Mouse (Mus musculus) limb, embryonic 14.5 days (tissue): Measurements from ENCODE around the gene Abhd16b. TPM values are rescaled to one million over a fixed set of nuclear protein-coding genes. Genes with fewer than 3 reads are reported as not detected.
A peak's percentile ranks its signal among the peaks of the same experiment; 100 is the strongest.

Experiments
- ATAC-seq: fragments of 200-750 bp; cut with Nextera tagmentation; 2 replicates; pipeline ENCODE4 v1.8.0; 2017; ENCODE audit warnings: low read depth, moderate number of reproducible peaks, moderate TSS enrichment; ENCODE audit not compliant: low FRiP score
- DNase-seq: peaks from one replicate; pipeline ENCODE4 v3.0.0-alpha.2; 2015; ENCODE audit warnings: low spot score
- H3K27ac ChIP-seq: fragments of 300-500 bp; sonication (generic); replicated peaks from 2 replicates; pipeline ENCODE4 v1.5.1; 2014; ENCODE audit warnings: low read depth, mild to moderate bottlenecking, low read length, moderate library complexity, mixed read lengths
- H3K27me3 ChIP-seq: fragments of 300-500 bp; sonication (generic); 2 replicates; pipeline ENCODE4 v1.6.1; 2014; ENCODE audit warnings: low read length, mixed read lengths; ENCODE audit not compliant: control insufficient read depth, insufficient read depth
- H3K36me3 ChIP-seq: fragments of 300-500 bp; sonication (generic); 2 replicates; pipeline ENCODE4 v1.6.1; 2014; ENCODE audit warnings: mild to moderate bottlenecking, low read length, moderate library complexity, mixed read lengths; ENCODE audit not compliant: control insufficient read depth, insufficient read depth
- H3K4me1 ChIP-seq: fragments of 300-500 bp; sonication (generic); 2 replicates; pipeline ENCODE4 v1.6.1; 2014; ENCODE audit warnings: antibody characterized with exemption, low read length, mixed read lengths; ENCODE audit not compliant: control insufficient read depth, insufficient read depth
- H3K4me2 ChIP-seq: fragments of 300-500 bp; sonication (generic); replicated peaks from 2 replicates; pipeline ENCODE4 v1.6.1; 2014; ENCODE audit warnings: low read depth, mild to moderate bottlenecking, low read length, moderate library complexity; ENCODE audit not compliant: severe bottlenecking
- H3K4me3 ChIP-seq: fragments of 300-500 bp; sonication (generic); replicated peaks from 2 replicates; pipeline ENCODE4 v1.5.1; 2014; ENCODE audit warnings: low read length
- H3K9ac ChIP-seq: fragments of 300-500 bp; sonication (generic); 2 replicates; pipeline ENCODE4 v1.6.1; 2014; ENCODE audit warnings: mild to moderate bottlenecking, low read depth, low read length, moderate library complexity; ENCODE audit not compliant: severe bottlenecking
- H3K9me3 ChIP-seq: fragments of 300-500 bp; sonication (generic); 2 replicates; pipeline ENCODE4 v1.6.1; 2016; ENCODE audit warnings: low read length; ENCODE audit not compliant: control insufficient read depth
- POLR2A ChIP-seq: fragments of 200-500 bp; IDR thresholded peaks from 2 replicates; pipeline ENCODE4 v1.8.0; 2012; ENCODE audit warnings: inconsistent platforms, mild to moderate bottlenecking, moderate library complexity, borderline replicate concordance; ENCODE audit not compliant: insufficient read depth, insufficient read length; ENCODE audit errors: extremely low read depth
- WGBS: fragments of 180-500 bp; shearing (Covaris S2); extraction: QIAGEN DNeasy Blood & Tissue Kit; methylation state at CpG from one replicate; pipeline ENCODE4 v1.1.7; 2014; 5-methylcytosine and 5-hydroxymethylcytosine counted together
- polyA plus RNA-seq, 2 experiments: library from polyadenylated mRNA; depleted of rRNA in 1 of 2; stranded (reverse) in 1 of 2; unstranded in 1 of 2; fragments of >200 nt; fragmentation: Nextera tagmentation in 1 of 2; extraction: Ambion mirVana in 1 of 2; gene quantifications; 2 replicates each; pipeline versions ENCODE4 v1.2.1 to v1.2.3; 2012 to 2014

Abhd16b gene
- polyA plus RNA-seq, 2 experiments, result not detected

GRCm38 (mm10) chr2:181525526-181525925, 32.5 kb downstream of the Abhd16b start:
- TF ChIP-seq POLR2A, result no peak
- no peak overlapping the region for H3K4me2 ChIP-seq
- H3K27me3 ChIP-seq, result no peaks in the 10 kb centered on the region
- no peaks in the 10 kb centered on the region for H3K9me3 ChIP-seq
- ATAC-seq (no peak), DNase-seq (no peak)
- H3K27ac ChIP-seq, result no peak overlapping the region
- H3K36me3 ChIP-seq, result peaks cover 15% of the 10 kb centered on the region; the same call in 1 of the 2 replicates
- 85% methylated on average over 5 of the region's 5 CpGs for WGBS
- no peak overlapping the region for H3K4me3 ChIP-seq
- H3K4me1 ChIP-seq, result peaks cover 10% of the 10 kb centered on the region
- no peak overlapping the region for H3K9ac ChIP-seq

GRCm38 (mm10) chr2:181529076-181529475, 36.1 kb downstream of the Abhd16b start:
- Histone ChIP-seq H3K27me3 (no peaks in the 10 kb centered on the region), H3K4me2 (no peak overlapping the region), H3K4me1 (no peaks in the 10 kb centered on the region), H3K27ac (no peak overlapping the region), H3K9ac (no peak overlapping the region), H3K36me3 (peaks cover 15% of the 10 kb centered on the region; the same call in 1 of the 2 replicates), H3K4me3 (no peak overlapping the region), H3K9me3 (no peaks in the 10 kb centered on the region)
- TF ChIP-seq POLR2A, result no peak
- 90% methylated on average over 1 of the region's 1 CpGs for WGBS
- ATAC-seq (no peak), DNase-seq (no peak)

- no peak overlapping the region for H3K4me2 ChIP-seq
- H3K27ac ChIP-seq, result no peak overlapping the region
- WGBS, result 98% methylated on average over 3 of the region's 3 CpGs
- no peaks in the 10 kb centered on the region for H3K27me3 ChIP-seq
- no peak for DNase-seq
- no peaks in the 10 kb centered on the region for H3K4me1 ChIP-seq
- H3K9me3 ChIP-seq, result no peaks in the 10 kb centered on the region
- TF ChIP-seq POLR2A, result no peak
- H3K36me3 ChIP-seq, result peaks cover 15% of the 10 kb centered on the region; the same call in 1 of the 2 replicates
- no peak overlapping the region for H3K9ac ChIP-seq
- H3K4me3 ChIP-seq, result no peak overlapping the region
- no peak for ATAC-seq
These were observed 39.6 kb downstream of the Abhd16b start for GRCm38 (mm10) chr2:181532589-181532988.

- Histone ChIP-seq H3K9me3 (no peaks in the 10 kb centered on the region), H3K27ac (no peak overlapping the region), H3K4me1 (no peaks in the 10 kb centered on the region), H3K27me3 (no peaks in the 10 kb centered on the region), H3K9ac (no peak overlapping the region), H3K4me2 (no peak overlapping the region), H3K4me3 (no peak overlapping the region), H3K36me3 (no peaks in the 10 kb centered on the region)
- no peak for TF ChIP-seq POLR2A
- 85% methylated on average over 2 of the region's 2 CpGs for WGBS
- no peak for ATAC-seq
- DNase-seq, result no peak
These were observed 43.4 kb downstream of the Abhd16b start for GRCm38 (mm10) chr2:181536410-181536809.

- Histone ChIP-seq H3K9ac (no peak overlapping the region), H3K9me3 (no peaks in the 10 kb centered on the region), H3K4me2 (no peak overlapping the region), H3K36me3 (0 out of 2 replicates have a peak, but pooled peaks cover 5% of the 10 kb centered on the region), H3K4me3 (no peak overlapping the region), H3K4me1 (no peaks in the 10 kb centered on the region), H3K27me3 (no peaks in the 10 kb centered on the region), H3K27ac (0 out of 2 replicates have a peak overlapping the region, but pooled peaks have one; percentile 13)
- ATAC-seq (peak; percentile 86), DNase-seq (peak; percentile 44)
- 80% methylated on average over 2 of the region's 2 CpGs for WGBS
- no peak for TF ChIP-seq POLR2A
These were observed 44.5 kb downstream of the Abhd16b start for GRCm38 (mm10) chr2:181537444-181538047.
